Mouse (Mus musculus) thymus, postnatal 4 days (tissue): ENCODE results near the gene Ccdc85c.

Source experiments
- DNase-seq: peaks from one replicate; pipeline ENCODE4 v3.0.0; 2021

The Ccdc85c gene

DNA sequence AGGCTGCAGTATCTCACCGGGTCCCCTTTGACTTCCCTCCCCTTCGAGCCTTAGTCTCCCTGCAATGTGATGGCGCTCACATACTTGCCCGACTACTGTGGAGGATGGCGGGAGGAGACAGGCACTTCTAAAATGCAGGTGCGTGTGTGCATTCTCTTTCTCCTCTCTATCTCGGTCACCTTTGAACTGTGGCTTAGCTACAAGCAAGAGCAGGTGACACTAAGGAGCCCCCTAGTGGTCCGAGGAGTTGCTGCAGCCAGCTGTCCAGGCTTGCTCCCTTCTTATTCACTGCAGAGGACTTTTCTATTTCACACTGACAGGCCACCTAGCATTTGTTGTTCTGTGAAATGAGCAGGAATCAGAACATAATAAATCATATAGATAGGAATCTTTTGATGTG lies 17.7 kb upstream of the Ccdc85c start:
- DNase-seq, result peak; percentile 86

DNA sequence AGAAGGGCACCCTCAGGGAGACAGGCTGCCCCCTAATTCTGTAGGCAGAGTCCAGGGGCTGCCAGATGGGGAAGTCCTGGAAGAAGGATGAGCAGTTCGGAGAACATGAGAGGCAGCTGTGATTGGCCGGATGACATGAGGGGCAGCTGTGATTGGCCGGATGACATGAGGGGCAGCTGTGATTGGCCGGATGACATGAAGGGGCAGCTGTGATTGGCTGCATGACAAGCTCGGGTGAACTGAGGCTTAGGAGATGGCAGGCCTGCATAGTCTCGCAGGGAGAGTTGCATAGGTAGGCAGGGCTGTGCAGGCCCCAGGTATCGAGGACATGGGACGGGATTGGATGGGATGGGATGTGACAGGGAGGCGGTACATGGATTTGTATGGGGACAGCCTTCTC lies 17.2 kb upstream of the Ccdc85c start:
- DNase-seq, result no peak

DNA sequence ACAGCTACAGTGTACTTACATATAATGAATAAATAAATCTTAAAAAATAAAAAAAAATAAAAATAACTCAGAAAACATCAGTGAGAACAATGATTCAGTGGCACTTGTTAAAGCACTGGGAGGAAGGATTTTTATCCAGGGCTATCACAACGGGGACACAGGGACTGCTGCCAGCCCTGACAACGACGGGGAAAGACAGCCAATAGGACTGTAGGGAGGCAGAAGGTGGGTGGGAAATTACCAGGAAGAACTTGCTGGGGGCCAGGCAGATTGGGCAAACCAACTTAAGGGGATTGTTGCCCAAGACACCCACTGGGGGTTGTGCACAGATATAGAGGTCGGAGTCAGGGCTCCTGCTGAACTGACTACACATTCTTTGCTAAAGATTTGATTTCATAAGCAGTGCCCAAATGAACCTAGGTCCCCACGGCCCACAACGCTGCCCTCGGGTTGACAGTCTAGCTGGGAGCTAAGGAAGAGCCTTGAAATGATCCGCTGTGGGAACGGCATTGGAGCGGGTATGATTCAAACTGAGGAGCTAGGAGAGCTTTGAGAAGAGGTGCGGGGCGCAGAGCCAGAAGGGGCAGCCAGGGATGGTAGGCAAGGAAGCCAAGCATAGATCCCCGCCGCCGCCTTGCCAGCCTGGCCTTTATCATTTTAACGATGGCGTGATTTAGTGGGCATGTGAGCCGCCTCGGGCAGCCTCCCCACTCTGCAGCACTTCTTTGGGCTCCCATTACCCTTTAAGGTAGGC lies 13.1 kb upstream of the Ccdc85c start:
- DNase-seq, result no peak

DNA sequence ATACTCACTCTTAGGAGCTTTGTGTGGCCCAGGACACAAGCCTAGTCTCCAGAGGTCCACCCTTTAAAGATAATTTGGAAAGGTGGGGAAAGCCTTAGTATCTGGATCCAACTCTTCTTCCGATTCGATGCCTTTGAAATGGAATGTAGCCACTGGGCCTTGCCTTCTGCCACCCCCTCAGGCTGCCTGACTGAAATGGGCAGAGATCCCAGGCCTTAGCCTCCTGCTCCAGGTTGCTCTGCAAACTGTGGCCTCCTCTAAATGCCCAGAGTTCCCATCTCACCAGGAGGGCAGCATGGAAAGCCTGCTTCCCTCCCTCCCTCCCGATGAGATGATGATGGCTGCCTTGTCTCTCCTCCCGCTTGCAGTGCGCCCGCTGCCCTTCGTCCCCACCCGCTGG lies 11.8 kb upstream of the Ccdc85c start:
- no peak for DNase-seq

DNA sequence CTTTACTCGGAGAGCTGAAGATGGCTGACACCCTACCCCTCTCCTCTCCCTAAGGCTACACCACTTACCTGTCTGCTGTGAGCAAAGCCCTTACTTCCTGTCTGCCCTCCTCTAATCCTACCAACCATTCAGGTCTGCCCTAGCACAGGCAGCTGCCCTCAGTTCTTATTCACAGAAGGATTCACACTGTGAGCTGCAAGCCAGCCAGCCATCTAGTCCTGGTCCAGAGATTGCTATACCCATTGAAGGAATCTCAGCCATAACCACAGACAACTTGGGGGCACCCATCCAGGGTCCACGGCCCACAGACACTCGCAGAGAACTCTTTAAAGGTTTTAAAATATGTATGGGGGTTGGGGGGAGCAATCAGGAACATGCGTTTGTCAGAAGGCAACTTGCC lies 11.2 kb upstream of the Ccdc85c start:
- DNase-seq, result no peak

DNA sequence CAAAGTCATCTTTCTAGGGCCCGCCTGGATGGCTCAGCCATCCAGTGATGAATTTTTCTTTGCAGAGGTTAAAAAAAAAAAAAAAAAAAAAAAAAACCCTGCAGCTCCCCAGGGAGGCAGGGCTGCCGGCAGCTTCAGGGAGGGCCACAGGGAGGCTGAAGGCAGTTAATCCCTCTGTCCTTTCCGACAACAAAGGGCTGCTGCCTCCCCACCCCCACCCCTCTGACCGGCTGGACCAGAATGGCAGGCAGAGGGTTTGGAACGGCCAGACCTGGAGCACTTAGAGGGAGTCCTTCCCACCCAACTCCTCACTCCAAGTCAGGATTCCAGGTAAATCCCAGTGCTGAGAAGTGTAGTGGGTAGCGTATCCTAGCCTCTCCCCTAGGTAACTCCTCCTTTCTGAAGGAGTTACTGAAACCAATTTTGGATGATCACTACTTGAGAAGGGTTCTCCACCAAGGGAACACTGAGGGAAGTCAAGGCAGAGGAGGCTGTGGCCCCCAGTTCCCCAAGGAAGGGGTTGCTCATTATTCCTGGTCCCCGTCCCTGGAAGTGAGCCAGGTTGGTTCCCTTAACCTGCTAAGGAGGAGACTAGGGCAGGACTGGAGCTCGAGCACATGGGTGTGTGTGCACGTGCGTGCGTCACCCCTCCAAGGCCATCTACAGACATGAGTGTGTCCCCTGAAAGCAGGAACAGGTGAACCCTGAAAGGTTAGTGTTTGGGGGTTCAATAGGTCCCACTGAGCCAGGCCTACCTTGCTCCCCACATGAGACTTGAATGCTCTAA lies 10.2 kb upstream of the Ccdc85c start:
- no peak for DNase-seq

DNA sequence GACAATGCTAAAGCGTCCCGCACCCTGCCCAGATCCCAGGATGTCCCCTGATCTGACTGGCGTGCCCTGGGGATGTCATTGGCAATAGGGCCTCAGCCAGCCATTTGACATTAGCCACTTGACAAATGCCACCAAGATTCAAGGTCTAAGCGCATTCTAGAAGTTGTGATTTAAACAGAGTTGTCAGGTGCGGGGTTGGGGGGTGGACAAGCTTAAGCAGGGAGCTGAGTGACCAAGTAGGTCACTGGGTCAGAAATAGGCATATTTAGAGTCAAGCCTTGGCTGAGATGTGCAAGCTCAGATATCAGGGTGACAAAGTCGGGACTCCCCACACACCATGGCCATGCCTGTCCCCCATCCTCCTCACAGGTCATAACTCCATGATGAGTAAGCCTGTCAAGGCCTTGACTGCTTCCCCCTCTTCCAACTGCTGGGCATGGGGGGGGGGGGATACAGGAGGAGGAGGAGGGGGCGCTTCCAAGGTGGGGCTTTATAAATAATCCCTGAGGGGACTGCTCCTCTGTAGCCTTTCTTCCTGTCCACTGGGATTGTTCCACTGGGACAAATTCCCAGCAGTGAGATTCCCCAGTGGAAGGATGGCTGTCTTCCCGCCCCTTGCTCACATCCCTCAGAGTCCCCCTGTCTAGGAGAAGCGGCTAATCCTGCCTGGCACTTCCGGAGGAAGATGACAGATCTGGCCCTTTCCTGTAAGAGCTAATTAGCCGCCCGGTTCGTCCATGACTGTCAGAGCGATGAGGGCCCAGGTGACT lies 9.4 kb upstream of the Ccdc85c start:
- no peak for DNase-seq

DNA sequence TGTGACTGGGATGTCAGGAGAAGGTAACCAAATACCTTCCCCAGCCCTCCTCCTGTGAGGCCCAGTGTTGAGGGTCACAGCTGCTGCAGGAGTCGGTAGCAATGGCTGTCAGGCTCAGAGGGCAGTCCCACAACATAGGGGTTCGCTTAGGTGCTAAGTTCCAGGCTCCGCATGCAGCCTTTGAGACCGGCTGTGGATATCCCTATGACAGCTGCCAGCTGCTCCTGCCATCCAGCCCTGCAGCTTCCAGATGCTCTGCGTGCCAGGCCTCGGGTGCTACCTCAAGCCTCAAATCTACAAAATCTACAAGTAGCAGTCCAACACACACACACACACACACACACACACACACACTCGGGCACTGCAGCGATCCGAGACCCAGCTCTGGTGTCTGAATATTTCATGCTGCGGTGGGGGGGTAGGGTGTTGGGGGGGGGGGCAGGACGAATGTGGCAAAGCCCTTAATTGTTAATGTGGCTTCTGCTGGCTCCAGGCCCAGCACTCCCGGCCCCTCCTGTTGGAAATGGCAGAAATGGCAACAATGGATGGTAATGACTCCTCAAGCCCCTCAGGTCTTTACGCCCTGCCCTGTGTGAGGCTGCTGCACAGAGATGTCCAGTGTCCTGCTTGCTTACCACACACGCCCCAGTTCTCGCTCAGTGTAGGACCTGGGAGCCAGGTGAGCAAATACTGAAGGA lies 3.1 kb upstream of the Ccdc85c start:
- no peak for DNase-seq

DNA sequence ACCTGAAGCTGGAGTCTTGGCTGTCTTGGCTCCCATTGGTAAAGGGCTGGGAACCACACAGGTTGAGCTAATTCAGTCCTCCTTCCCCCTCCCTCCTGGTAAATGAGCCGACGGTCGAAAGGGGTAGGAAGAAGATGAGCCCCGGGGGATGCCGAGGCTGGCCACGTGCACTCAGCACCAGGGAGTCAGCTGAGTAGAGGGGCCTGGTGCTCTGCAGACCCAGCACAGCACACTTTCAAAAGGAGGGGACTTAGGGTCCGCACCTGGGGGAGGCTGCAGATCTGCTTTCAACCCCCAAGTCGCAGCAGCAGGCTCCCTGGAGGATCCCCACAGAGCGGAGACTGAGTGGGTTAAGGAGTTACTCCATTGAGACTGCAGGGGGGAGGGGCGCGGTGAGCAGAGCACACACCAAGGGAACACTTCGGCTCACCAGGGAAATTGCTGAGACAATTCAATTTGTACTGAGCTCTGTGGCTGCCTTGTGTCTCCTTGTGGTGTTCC lies 2.2 kb upstream of the Ccdc85c start:
- DNase-seq, result peak; percentile 50

DNA sequence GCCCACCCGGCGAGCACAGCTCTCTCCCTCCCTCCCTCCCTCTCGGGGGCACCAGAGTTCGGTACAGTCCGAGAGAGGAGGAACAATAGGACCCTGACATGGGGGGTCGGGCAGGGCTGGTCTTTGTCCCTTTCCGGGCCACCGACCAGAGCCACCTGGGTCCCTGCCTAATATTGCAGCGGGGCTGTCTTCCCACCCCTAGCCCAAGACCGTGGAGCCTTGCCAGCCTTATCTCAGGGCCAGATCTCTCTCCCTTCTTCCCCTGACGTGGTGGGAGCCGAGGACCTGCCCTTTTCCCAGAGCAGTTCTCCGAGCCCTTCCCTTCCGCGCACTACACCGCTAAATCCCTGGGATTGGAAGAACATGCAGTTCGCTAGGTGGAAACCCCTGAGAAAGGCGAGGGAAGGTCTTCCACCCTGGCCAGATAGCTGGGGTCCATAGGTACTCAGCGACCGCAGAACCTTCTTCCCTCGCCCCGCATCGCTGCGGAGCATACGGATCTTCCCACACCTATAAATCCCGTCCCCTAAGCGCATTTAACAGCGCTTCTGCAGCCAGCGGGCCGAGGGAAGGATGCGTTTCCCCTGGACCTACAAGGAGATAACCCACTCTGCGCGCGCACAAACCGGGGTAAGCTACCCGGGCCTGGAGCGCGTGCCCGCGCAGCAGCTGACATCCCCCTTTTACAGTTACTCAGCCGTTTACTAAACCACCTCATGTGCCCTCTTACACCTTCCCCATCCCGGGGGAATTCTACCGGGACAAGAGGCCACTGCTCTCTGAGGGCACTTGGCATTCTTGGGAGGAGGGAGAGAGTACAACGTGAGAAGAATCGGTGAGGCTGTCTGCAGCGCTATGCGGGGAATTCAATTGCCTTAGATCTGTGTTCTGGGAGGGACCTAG lies 946 bp upstream of the Ccdc85c start:
- peak; percentile 86 for DNase-seq

DNA sequence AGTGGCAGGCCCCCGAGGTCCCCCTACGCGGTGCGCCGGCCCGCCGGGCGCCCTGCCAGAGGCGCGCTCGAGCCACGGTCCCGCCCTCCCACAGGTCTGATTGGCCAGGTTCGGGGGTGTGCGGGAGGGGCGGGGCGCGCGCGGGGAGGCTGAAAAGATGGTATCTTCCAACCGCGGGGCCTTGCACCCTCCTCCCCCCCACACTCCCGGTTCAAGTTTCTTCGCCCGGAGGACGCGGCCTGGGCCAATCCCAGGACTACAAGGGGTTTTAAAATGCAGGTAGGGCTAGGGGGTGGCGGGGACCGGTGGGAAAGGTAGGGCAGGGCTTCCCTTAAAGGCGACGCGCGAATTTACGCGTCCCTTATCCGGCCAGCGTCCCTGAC lies 274 bp upstream of the Ccdc85c start:
- DNase-seq, result peak; percentile 98

DNA sequence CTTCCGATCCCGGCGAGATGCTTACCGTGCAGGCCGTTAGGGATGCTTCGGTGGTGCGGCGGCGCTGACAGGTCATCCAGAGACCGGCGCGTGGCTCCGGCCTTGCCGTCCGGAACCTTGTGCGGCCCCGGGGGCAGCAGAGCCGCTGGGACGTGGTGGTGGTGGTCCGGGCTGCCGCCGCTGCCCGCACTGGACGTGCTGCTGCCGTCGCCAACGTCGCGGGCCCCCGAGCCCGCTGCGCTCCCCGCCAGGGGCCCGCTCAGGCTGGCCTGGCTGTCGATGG lies 971 bp downstream of the Ccdc85c start:
- peak; percentile 60 for DNase-seq

DNA sequence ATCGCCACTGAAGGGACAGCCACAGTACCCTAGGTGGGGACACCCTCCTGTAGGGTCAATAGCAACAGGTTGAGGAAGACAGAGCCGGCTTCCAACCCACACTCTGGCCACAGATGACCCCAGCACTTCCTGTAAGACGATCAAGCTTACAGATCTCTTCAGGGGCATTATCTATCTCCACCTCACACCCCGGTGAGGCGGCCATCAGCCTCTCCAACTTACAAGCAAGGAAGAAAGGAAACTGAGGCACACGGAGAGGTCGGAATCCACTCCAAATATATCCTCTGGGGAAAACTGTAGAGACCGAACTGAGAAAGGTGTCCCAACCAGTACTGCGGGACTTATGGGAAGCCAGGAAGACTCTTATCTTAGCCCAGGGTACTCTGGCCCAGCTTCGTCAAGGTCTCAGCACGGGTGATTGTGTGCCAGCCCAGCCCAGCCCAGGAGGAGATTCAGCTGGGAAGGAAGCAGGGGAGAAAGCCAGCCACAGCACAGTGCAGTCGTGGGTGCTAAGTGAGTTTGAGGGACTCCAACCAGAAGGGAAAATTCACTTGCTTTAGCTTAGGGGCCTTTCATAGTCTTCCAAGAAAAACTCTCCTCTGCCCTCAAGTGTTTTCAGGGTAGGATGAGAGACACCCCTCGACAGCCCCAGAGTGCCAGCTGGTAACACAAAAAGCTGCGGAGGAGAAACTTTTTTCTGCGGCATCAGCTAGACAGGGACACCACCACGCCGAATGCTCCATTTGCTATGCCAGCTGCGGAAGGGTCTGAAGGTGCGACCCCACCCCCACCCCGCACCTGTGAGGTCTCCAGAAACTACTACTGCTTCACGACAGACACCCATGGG lies 1.5 kb downstream of the Ccdc85c start:
- DNase-seq, result no peak

DNA sequence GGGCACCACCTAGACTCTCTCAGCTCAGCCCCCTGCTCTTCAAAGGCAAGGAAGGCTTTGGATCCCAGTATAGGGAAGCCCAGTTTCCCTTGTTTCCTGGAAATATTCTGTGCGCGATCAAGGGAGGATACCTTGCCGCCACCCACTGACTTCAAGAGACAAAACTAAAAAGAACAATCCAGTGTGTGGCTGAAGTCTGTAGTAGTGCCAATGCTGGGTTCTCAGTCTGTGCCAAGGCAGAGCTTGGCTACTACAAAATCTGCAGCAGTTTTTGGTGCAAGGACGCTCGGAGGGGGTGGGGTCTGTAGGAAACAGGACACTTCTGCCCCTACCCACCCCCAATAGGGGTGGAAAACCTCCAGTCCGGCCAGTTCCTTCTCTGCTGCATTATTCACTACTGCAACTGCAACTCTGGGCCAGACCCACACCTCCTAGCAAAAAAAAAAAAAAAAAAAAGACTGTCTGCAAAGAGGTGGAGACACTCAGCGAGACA lies 3.0 kb downstream of the Ccdc85c start:
- no peak for DNase-seq

DNA sequence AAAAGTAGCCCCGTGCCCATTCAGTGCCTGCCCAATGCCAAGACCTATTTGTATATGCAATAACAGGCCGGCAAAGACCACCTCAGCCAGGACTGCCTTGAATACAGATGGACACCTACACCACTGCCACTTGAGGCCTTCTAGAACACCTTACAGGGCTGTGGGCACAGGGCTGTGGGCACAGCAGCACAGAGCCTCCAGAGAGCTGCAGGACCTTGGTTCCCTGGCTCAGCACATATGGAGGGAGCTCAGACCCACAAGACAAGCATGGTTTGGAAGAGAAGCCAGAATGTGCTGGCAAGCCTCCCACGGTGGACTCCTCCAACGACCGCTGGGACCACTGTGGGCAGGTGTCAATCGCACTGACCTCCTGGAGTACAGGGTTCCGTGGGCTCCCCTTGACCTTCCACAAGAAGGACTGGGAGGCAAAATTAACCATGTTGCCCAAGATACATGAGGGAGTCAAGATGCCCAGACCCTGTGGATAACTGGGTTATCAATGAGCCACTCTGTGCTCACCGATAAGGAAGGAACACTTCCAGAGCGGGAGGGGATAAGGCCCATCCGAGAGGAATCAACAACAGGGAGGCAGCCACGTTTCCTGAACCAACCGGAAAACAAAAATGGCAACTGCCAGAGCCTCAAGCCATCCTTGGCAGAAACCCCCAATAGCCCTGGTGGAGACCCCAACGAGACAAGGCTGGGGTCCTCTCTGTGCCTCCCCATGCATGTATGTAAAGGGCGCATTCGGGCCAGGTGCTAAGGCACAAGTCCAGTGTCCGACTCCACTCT lies 3.7 kb downstream of the Ccdc85c start:
- DNase-seq, result no peak

DNA sequence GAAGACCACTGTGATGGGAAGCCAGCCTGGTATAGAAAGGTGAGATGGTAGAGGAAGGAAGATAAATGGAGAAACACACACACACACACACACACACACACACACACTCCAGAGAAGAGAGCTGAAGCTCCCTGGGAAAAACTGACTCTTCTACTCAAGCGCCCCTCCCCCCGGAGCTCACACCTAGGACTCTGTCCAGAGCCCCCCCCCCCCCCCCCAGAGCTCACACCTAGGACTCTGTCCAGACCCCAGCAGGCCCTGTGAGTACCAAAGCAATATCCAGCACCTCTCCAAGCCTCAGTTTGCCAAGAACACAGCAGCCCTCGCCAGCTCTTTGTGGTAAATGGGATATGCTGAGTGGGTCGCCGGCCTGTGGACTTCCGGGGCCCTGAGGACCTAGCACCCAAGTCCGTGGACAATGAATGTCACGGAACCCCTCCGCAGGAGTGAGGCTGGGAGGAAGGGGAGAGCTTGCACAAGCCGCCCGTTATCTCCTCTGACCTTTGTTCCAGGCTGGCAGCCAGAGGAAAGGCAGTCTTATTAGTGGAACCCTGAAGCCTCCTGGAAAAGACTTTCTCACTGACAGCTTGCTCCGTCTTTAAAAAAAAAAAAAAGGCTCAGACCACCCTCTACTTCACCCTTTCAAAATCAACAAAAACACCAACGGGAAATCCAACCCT lies 4.8 kb downstream of the Ccdc85c start:
- no peak for DNase-seq

DNA sequence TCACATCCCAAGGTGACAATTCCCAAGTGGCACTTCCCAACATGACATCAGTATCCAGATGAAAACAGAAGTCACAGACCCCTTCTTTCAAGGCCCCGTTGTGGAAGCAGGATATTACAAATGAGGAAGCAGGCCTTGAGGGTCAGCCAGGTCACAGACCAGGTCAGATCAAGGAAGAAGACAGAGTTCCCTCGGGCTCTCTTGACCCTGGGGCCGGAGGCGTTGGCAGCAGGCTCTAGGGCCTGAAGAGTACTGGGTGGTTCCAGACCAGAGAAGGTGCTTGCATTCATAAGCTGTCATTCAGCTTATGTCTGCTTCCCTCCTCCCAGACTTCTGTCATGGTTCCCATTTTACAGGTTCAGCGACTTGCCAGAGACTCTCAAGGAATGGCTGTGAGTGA lies 5.5 kb downstream of the Ccdc85c start:
- DNase-seq, result no peak

DNA sequence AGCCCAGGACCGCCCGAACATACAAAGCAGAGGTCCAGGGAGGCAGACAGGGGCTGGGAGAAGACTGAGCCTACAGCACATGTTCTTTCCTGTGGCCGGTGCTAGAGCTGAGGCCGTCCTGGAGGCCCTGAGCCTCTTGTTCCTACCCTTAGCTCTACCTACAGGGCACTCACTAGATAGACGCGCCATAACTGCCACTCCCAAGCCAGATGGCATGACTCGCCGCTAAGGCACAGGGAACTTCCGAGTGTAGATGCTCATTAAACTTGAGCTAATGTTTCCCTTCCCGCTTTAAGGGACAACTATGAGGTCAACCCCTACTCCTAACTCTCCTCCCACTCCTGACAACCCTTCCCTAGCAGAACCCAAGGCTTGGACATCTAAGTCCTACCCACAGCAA lies 6.3 kb downstream of the Ccdc85c start:
- no peak for DNase-seq

DNA sequence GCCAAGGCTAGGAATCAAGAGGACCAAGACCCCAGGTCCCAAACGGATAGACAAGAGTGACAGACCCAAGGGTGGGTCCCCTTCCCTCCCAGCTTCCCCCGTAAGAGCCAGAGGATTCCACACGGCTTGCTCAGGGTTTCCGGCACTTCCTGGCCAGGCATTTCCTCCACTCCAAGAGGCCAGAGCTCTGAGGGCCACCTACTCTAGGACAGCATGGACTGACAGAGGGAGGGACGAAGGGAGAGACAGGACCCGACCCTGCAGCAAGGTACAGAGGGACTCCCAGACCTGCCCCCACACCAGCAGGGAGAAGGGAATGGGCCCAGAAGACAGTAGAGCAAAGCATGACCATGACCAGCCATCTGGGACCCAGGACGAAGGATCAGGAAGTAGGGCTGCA lies 7.6 kb downstream of the Ccdc85c start:
- no peak for DNase-seq
